Mouse (Mus musculus): ENCODE results near the gene Rhog.

The Rhog gene

DNA sequence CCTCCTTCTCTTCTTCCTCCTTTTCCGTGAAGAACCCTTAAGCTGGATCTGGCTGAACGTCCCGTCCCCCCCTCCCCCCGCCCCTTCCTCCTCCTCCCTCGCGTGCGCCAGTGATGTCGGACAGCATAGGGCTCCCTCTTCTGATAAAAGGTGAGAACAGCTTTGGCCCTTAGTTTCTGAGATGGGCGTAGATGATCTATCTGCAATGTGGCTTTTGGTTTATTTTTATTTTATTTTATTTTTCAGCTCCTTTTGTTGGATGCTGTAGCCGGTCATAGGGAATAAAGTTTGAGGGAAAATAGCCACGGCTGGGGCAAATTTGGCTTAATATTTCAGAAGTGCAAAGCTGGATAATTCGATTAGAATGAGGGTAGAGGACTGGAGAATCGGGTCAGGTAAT, 33.5 kb downstream of the Rhog start:
- DNase-seq (ENCODE audit: low read depth, low spot score): peak; percentile 46

DNA sequence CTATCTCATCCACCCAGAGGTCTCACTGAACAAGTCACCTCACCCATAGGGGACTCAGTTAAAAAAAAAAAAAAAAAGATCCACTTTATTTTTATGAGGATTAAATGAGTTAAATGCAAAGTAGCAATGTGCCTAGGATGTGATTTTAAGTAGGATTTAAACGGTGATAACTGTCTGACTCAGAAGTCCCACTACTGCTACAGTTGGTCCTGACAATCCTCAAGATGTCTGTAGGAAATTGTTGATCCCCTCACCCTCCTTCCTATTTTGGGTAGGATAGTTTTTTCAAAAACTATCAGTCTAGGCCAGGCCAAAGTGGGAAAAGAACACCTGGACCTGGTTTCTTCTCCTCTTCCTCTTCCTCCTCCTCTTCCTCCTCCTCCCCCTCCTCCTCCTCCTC, 34.0 kb downstream of the Rhog start:
- no peak for DNase-seq (ENCODE audit: low read depth, low spot score)

DNA sequence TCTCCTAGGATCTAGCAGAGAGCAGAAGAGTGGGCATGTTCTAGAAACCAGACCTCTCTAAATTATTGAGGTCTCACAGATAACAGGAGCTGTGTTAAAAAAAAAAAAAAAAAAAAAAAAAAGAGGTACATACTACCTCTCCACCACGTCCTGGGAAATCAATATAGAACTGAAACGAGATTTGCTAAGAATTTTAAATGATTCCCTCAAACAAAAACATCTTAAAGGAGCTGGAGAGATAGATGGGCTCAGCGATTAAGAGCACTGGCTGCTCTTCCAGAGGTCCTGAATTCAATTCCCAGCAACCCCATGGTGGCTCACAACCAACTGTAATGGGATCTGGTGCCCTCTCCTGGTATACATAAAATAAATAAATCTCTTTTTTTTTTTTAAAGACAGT, 44.8 kb downstream of the Rhog start:
- DNase-seq (ENCODE audit: low read depth, low spot score): no peak

DNA sequence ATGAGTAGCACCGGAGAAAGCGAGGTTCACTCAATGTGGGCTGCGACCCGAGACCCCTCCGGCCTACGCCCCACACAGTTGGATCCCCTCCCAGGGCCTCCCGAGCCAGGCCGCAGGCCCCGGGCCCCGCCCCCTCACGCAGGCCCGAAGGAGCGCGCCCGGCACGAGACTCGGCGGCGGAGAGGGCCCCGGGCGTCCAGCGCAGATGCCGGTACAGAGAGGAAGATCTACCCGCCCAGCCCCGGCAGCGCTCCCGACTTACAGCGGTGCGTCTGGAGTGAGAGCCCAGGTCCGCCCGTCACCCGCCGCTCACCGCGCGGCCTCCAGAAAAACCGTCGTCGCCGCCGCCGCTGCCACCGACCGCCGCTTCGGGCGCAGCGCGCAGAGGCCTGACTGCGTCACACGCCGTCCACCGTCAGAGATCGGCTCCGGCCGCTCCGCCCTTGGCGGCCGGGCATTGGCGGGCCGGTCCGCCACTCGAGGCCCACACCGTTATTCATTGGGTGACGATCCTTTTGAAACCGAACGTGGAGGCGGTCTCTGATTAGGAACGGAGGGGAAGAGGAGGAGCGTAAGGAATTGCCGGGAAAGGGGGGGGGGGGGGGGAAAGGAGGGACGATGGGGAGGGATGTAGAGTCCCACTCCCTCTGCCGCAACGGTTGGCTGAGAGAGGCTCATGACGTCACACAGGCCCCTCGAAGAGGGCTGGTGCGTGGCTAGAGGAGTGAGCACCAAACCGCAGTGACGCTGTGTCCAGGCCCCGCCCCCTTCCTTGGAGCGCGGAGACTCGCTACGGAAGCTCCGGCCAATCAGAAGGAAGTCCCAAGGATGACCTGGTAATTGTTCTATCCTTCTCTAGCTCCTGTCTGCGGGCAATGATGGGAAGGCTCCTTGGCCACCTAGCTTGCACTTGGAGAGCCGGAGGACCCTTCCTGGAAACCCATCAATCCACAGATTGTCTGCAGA, 45.8 kb downstream of the Rhog start, which contains the start of the genes Nup98 and Pgap2:
Nup98 (minus strand) TSS at position 421 of the 966 bp plus-strand sequence.
Pgap2 (plus strand) TSS at position 453 of the 966 bp plus-strand sequence.
- peak; percentile 99 for DNase-seq (ENCODE audit: low read depth, low spot score)

DNA sequence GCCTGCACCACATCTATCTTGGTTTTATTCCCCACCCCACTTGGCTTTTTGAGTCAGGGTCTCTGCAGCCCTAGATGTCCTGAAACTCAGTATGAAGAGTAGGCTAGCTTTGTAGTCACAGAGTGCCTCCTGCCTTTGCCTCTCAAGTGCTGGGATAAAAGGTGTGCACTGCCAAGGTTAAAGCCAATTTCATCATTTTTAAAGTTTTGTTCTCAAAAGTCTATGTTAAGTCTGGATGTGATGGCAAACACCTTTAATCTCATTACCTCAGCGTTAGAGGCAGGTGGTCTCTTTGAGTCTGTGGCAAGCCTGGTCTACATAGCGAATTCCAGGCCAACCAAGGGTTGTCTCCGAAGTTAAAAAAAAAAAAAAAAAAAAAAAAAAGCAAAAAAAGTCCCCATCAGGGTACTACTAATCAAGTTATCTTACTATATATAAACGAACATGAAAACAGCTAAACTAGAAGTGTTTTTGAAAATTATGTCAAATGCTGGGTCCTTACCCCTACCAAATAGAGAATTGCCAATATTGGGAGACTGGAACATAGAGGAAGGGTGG, 47.0 kb downstream of the Rhog start:
- DNase-seq (ENCODE audit: low read depth, low spot score): no peak

DNA sequence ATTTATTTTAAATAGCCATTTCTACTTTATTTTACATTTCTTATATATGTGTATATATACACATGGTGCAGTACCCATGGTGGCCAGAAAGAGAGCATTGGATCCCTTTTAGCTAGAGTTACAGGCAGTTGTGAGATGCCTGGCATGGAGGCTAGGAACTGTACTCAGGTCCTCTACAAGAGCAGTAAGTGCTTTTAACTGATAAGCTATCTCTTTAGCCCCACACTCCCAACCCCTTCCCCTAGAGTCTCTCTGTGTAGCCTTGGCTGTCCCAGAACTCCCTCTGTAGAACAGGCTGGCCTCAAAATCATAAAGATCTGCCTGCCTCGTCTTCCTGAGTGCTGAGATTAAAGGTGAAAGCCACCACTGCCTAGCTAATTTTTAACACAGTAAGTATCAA, 50.2 kb downstream of the Rhog start:
- no peak for DNase-seq (ENCODE audit: low read depth, low spot score)

DNA sequence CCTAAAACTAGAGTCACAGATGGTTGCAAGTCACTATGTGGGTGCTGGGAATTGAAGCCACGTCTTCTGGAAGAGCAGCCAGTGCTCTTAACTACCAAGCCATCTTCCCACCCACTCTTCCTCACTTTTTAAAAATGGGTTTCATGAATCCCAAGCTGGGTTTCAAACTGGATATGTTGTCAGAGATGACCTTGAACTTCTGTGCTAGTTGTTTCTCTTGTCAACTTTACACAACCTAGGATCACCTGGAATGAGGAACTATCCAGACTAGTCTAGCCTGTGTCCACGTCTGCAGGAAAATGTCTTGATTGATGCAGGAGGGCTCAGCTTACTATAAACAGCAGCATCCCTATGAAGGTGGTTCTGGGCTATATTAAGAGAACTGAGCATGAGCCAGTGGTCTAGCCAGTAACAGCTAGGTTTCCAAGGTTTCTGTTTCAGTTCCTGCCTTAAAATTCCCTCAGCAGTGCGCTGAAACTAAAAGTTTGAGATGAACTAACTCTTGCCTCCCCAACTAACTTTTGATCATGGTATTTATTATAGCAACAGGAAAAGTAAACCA, 51.5 kb downstream of the Rhog start:
- no peak for DNase-seq (ENCODE audit: low read depth, low spot score)

DNA sequence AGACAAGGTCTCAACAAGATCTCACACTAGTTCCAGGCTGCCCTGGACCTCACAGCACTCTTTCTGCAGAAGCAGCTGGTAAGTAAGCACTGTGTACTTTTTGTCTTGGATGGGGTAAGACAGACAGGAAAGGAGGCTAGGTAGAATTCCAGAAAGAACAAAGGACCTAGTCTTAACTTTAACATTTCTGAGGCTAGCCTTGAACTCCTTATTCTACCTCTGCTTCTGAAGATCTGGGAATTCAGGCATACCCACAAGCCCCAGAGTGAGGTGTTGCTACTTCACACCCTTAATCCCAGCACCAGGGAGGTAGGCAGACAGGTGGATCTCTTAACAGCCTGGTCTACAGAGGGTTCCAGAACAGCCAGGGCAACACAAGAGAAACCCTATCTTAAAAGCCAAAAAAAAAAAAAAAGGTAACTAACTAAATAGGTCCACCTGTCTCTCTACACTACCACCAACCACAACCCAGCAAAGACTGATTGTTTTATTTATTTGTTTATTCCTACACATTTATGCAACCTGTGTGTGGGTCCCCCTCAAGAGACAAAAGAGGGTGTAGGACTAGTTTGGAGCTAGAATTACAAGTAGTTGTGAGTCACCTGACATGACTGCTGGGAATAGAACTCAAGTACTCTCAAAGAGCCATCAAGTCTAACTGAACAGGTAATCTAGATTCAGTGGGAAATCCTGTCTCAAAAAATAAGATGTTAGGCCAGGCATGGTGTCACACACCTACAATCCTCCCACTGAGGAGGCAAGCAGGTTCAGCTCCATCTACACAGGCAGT, 54.7 kb downstream of the Rhog start:
- DNase-seq (ENCODE audit: low read depth, low spot score): no peak

DNA sequence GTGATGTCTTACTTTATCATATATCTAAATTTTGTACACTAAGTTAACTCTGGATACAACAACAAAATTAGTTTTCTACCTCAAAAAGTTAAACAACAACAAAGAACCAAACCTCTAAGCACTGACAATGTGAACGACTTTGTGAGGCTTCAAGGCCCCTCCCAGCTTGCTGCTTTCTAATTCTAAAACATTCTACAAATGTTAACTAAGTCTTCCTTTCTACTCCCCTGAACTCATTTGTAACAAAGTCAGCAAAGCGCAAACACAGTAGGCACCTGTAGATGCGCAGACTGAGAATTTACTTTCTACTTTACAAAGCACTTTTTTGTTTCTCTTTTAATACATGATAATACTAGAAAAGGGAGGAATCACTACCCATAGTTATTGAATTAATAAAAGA, 55.3 kb downstream of the Rhog start:
- no peak for DNase-seq (ENCODE audit: low read depth, low spot score)

DNA sequence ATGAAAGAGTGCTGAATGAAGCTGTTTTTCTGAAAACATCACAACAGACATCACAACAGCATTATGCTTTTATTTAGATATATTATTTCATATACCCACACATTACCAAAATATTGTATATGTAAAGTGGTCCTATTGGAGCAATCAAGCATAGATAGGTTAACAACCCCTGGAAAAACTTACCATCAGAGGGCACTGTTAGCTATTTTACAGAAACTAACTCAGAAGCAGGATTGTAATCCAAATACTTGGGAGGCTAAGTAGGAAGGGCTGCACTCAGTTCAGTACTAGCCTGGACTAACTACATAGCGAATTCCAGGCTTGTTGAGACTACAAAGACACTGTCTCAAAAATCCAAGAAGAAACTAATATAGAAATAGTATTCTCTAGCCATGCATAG, 63.5 kb downstream of the Rhog start:
- DNase-seq (ENCODE audit: low read depth, low spot score): no peak
